Mouse (Mus musculus): ENCODE results near the gene Foxred1. TPM values are rescaled to one million over a fixed set of nuclear protein-coding genes. Genes with fewer than 3 reads are reported as not detected.

Gene Foxred1
- polyA plus RNA-seq, 1 experiment from 2014 or later, result 51.2 TPM

- Histone ChIP-seq H3K36me3 (ENCODE audit: control insufficient read depth, insufficient read depth, low read length) (no peaks in the 10 kb centered on the region), H3K9ac (ENCODE audit: low read depth, low read length) (no peak overlapping the region), H3K4me1 (ENCODE audit: control insufficient read depth, insufficient read depth, low read length) (peaks cover 8% of the 10 kb centered on the region), H3K27me3 (ENCODE audit: control insufficient read depth, insufficient read depth, low read depth, low read length) (no peaks in the 10 kb centered on the region), H3K4me2 (ENCODE audit: low read length) (no peak overlapping the region), H3K27ac (ENCODE audit: low read length) (no peak overlapping the region), H3K9me3 (replicated peaks; ENCODE audit: control insufficient read depth, low read length, poor library complexity, severe bottlenecking) (no peaks in the 10 kb centered on the region), H3K4me3 (ENCODE audit: low read depth, low read length) (no peak overlapping the region)
- no peak for ATAC-seq
- 66% methylated on average over 10 of the region's 10 CpGs for WGBS
Observed at GRCm38 (mm10) chr9:35198351-35198750, 12.5 kb downstream of the Foxred1 start.

DNA sequence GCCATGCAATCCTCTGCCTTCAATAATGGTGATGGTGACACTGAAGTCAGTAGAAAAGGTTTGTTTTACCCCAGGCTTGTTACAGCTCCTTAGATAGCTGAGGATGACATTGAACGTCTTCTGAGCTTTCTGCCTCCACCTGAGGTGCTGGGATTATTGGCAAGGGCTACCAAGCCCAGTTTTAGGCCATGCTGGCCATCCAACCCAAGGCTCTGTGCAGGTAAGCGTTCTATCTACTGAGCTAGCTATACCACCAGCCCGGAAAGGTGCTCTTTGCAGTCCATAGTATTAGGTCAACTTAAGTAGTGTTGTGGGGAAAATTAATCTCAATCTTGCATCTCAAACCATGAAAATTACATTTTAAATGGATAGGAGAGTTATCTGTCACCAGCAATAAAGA is 13.2 kb downstream of the Foxred1 start:
- peaks cover 8% of the 10 kb centered on the region for H3K4me1 ChIP-seq (ENCODE audit: control insufficient read depth, insufficient read depth, low read length)
- H3K4me2 ChIP-seq (ENCODE audit: low read length), result no peak overlapping the region
- ATAC-seq, result no peak
- no peaks in the 10 kb centered on the region for H3K9me3 ChIP-seq (replicated peaks; ENCODE audit: control insufficient read depth, low read length, poor library complexity, severe bottlenecking)
- H3K9ac ChIP-seq (ENCODE audit: low read depth, low read length), result no peak overlapping the region
- WGBS, result 90% methylated on average over 3 of the region's 3 CpGs
- H3K27me3 ChIP-seq (ENCODE audit: control insufficient read depth, insufficient read depth, low read depth, low read length), result no peaks in the 10 kb centered on the region
- H3K27ac ChIP-seq (ENCODE audit: low read length), result no peak overlapping the region
- no peaks in the 10 kb centered on the region for H3K36me3 ChIP-seq (ENCODE audit: control insufficient read depth, insufficient read depth, low read length)
- no peak overlapping the region for H3K4me3 ChIP-seq (ENCODE audit: low read depth, low read length)

DNA sequence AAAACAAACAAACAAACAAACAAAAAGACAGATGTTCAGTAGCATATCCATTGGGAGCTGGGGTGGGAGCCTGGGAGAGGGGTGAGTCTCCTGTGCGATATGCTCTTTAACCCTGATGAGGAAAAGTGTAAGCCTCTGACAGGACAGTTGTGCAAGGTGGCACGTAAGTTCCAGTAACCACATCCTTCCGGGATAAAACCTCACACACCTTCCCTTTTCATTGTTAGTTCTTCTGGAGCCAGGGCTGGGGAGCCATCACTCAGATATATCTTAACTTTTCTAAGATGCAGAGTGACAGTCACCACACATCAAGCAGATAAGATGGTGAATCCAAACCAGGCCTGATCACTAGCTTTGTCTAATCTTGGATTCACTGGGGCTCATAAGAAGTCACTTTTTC is 16.8 kb downstream of the Foxred1 start:
- Histone ChIP-seq H3K4me1 (ENCODE audit: control insufficient read depth, insufficient read depth, low read length) (no peaks in the 10 kb centered on the region), H3K9me3 (replicated peaks; ENCODE audit: control insufficient read depth, low read length, poor library complexity, severe bottlenecking) (no peaks in the 10 kb centered on the region), H3K9ac (ENCODE audit: low read depth, low read length) (no peak overlapping the region), H3K36me3 (ENCODE audit: control insufficient read depth, insufficient read depth, low read length) (no peaks in the 10 kb centered on the region), H3K27me3 (ENCODE audit: control insufficient read depth, insufficient read depth, low read depth, low read length) (no peaks in the 10 kb centered on the region), H3K4me3 (ENCODE audit: low read depth, low read length) (no peak overlapping the region), H3K4me2 (ENCODE audit: low read length) (no peak overlapping the region), H3K27ac (ENCODE audit: low read length) (no peak overlapping the region)
- 97% methylated on average over 3 of the region's 3 CpGs for WGBS
- ATAC-seq, result no peak

DNA sequence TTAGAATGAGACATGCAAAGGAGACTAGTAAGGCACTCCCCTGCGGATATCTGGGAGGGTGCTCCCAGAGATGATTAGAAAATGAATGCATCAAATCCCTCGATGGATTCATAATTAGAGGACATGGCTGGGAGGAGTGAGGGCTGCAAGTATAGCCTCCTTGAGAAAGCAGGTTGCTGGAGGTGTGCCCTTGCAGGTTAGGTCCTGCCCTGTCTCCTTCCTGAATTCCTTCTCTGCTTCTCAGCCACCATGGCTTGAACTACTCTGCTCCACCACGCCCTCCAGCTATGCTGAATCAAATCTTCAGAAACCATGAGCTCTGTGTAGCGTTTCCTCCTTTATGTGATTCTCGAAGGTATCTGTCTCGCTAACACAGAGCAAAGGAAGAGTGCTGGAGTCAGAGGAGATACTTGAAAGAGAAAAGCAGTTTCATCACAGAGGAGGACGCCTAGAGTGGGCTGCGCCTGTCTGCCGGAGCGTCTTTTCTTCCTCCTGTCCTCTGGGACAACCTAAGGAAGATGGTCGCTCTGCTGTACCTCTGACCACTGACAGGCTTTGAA is 17.8 kb downstream of the Foxred1 start:
- 64% methylated on average over 11 of the region's 11 CpGs for WGBS
- no peaks in the 10 kb centered on the region for H3K9me3 ChIP-seq (replicated peaks; ENCODE audit: control insufficient read depth, low read length, poor library complexity, severe bottlenecking)

GRCm38 (mm10) chr9:35188700-35189099 is 22.2 kb downstream of the Foxred1 start:
- H3K4me1 ChIP-seq (ENCODE audit: control insufficient read depth, insufficient read depth, low read length), result no peaks in the 10 kb centered on the region
- ATAC-seq, result 0 out of 2 replicates have a peak, but pooled peaks have one; percentile 41
- H3K9ac ChIP-seq (ENCODE audit: low read depth, low read length), result no peak overlapping the region
- no peak overlapping the region for H3K4me3 ChIP-seq (ENCODE audit: low read depth, low read length)
- 0 out of 2 replicates have a peak overlapping the region, but pooled peaks have one; percentile 12 for H3K4me2 ChIP-seq (ENCODE audit: low read length)
- no peaks in the 10 kb centered on the region for H3K27me3 ChIP-seq (ENCODE audit: control insufficient read depth, insufficient read depth, low read depth, low read length)
- H3K9me3 ChIP-seq (replicated peaks; ENCODE audit: control insufficient read depth, low read length, poor library complexity, severe bottlenecking), result no peaks in the 10 kb centered on the region
- H3K36me3 ChIP-seq (ENCODE audit: control insufficient read depth, insufficient read depth, low read length), result no peaks in the 10 kb centered on the region
- WGBS, result 67% methylated on average over 22 of the region's 22 CpGs
- no peak overlapping the region for H3K27ac ChIP-seq (ENCODE audit: low read length)

More for the DNA sequence above, 17.8 kb downstream of the Foxred1 start:
- H3K4me3 ChIP-seq (ENCODE audit: low read depth, low read length), result no peak overlapping the region
- H3K36me3 ChIP-seq (ENCODE audit: control insufficient read depth, insufficient read depth, low read length), result no peaks in the 10 kb centered on the region
- no peak overlapping the region; the same call in 1 of the 2 replicates for H3K9ac ChIP-seq (ENCODE audit: low read depth, low read length)
- H3K4me2 ChIP-seq (ENCODE audit: low read length), result no peak overlapping the region
- H3K27me3 ChIP-seq (ENCODE audit: control insufficient read depth, insufficient read depth, low read depth, low read length), result no peaks in the 10 kb centered on the region
- no peak overlapping the region for H3K27ac ChIP-seq (ENCODE audit: low read length)
- H3K4me1 ChIP-seq (ENCODE audit: control insufficient read depth, insufficient read depth, low read length), result no peaks in the 10 kb centered on the region
- ATAC-seq, result peak; percentile 44; the same call in 1 of the 2 replicates

GRCm38 (mm10) chr9:35187351-35187903 is 23.4 kb downstream of the Foxred1 start:
- Histone ChIP-seq H3K9me3 (replicated peaks; ENCODE audit: control insufficient read depth, low read length, poor library complexity, severe bottlenecking) (no peaks in the 10 kb centered on the region), H3K27me3 (ENCODE audit: control insufficient read depth, insufficient read depth, low read depth, low read length) (no peaks in the 10 kb centered on the region), H3K4me3 (ENCODE audit: low read depth, low read length) (no peak overlapping the region), H3K4me2 (ENCODE audit: low read length) (no peak overlapping the region), H3K9ac (ENCODE audit: low read depth, low read length) (no peak overlapping the region), H3K36me3 (ENCODE audit: control insufficient read depth, insufficient read depth, low read length) (no peaks in the 10 kb centered on the region), H3K4me1 (ENCODE audit: control insufficient read depth, insufficient read depth, low read length) (no peaks in the 10 kb centered on the region), H3K27ac (ENCODE audit: low read length) (no peak overlapping the region)
- 91% methylated on average over 10 of the region's 10 CpGs for WGBS
- ATAC-seq, result no peak

- Histone ChIP-seq H3K4me3 (ENCODE audit: low read depth, low read length) (no peak overlapping the region), H3K9ac (ENCODE audit: low read depth, low read length) (no peak overlapping the region), H3K27ac (ENCODE audit: low read length) (no peak overlapping the region), H3K9me3 (replicated peaks; ENCODE audit: control insufficient read depth, low read length, poor library complexity, severe bottlenecking) (no peaks in the 10 kb centered on the region), H3K36me3 (ENCODE audit: control insufficient read depth, insufficient read depth, low read length) (no peaks in the 10 kb centered on the region), H3K4me1 (ENCODE audit: control insufficient read depth, insufficient read depth, low read length) (no peaks in the 10 kb centered on the region), H3K27me3 (ENCODE audit: control insufficient read depth, insufficient read depth, low read depth, low read length) (no peaks in the 10 kb centered on the region), H3K4me2 (ENCODE audit: low read length) (no peak overlapping the region)
- no peak for ATAC-seq
- WGBS, result 83% methylated on average over 4 of the region's 4 CpGs
Observed at GRCm38 (mm10) chr9:35186430-35186829, 24.4 kb downstream of the Foxred1 start.

DNA sequence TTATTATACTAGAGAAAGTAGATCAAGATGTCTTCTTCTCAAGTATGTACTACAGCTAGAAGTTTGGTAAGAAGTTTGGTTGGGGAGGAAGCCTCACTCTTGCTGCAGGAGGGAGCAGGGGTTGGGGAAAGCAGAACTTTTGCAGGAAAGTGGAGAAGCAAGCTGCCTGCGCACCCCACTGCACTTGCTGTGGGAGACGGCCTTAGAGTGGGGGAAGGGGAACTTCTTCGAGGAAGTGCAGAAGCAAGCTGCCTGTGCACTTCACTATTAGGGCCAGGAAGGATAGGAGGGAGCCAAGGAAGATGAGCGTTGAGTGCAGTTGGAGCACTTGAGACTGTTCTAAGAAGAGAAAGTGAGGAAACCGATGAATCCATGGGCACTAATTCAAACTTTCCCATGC is 27.5 kb downstream of the Foxred1 start:
- WGBS, result 70% methylated on average over 5 of the region's 5 CpGs
- no peak for ATAC-seq
- H3K4me2 ChIP-seq (ENCODE audit: low read length), result no peak overlapping the region
- H3K4me1 ChIP-seq (ENCODE audit: control insufficient read depth, insufficient read depth, low read length), result no peaks in the 10 kb centered on the region
- H3K27me3 ChIP-seq (ENCODE audit: control insufficient read depth, insufficient read depth, low read depth, low read length), result no peaks in the 10 kb centered on the region
- H3K4me3 ChIP-seq (ENCODE audit: low read depth, low read length), result no peak overlapping the region
- no peaks in the 10 kb centered on the region for H3K9me3 ChIP-seq (replicated peaks; ENCODE audit: control insufficient read depth, low read length, poor library complexity, severe bottlenecking)
- H3K9ac ChIP-seq (ENCODE audit: low read depth, low read length), result no peak overlapping the region
- H3K27ac ChIP-seq (ENCODE audit: low read length), result no peak overlapping the region
- H3K36me3 ChIP-seq (ENCODE audit: control insufficient read depth, insufficient read depth, low read length), result no peaks in the 10 kb centered on the region

DNA sequence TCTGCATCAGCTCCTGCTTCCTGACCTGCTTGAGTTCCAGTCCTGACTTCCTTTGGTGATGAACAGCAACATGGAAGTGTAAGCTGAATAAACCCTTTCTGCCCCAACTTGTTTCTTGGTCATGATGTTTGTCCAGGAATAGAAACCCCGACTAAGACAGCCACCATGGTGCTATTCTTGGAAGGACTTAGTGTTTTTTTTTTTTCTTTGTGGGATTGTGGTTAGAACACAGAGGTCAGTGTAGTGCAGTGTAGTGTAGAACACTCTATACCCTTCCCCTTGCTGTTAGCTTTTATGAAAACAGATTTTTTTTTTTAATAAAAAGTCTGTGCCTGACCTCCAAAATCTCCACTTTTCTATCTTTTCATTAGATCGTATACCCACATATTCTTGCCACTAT is 28.0 kb downstream of the Foxred1 start:
- Histone ChIP-seq H3K4me1 (ENCODE audit: control insufficient read depth, insufficient read depth, low read length) (no peaks in the 10 kb centered on the region), H3K4me3 (ENCODE audit: low read depth, low read length) (no peak overlapping the region), H3K27me3 (ENCODE audit: control insufficient read depth, insufficient read depth, low read depth, low read length) (no peaks in the 10 kb centered on the region), H3K9me3 (replicated peaks; ENCODE audit: control insufficient read depth, low read length, poor library complexity, severe bottlenecking) (no peaks in the 10 kb centered on the region), H3K9ac (ENCODE audit: low read depth, low read length) (no peak overlapping the region), H3K27ac (ENCODE audit: low read length) (no peak overlapping the region), H3K4me2 (ENCODE audit: low read length) (no peak overlapping the region), H3K36me3 (ENCODE audit: control insufficient read depth, insufficient read depth, low read length) (no peaks in the 10 kb centered on the region)
- no peak for ATAC-seq
- WGBS, result 84% methylated on average over 2 of the region's 2 CpGs
